Mouse (Mus musculus) lung, embryonic 15.5 days (tissue): Measurements from ENCODE around the gene Rptor. TPM values are rescaled to one million over a fixed set of nuclear protein-coding genes. Genes with fewer than 3 reads are reported as not detected.

Experiments used
- ATAC-seq: fragments of 200-750 bp; cut with Nextera tagmentation; 2 replicates; pipeline ENCODE4 v1.8.0; 2017; ENCODE audit warnings: moderate number of reproducible peaks, borderline replicate concordance; ENCODE audit not compliant: low FRiP score, low TSS enrichment; ENCODE audit errors: extremely low read depth
- H3K27ac ChIP-seq: fragments of 300-500 bp; sonication (generic); 2 replicates; pipeline ENCODE4 v1.5.1; 2015; ENCODE audit warnings: moderate library complexity, mild to moderate bottlenecking, inconsistent platforms
- H3K27me3 ChIP-seq: fragments of 300-500 bp; sonication (generic); 2 replicates; pipeline ENCODE4 v1.6.1; 2015; ENCODE audit warnings: inconsistent platforms
- H3K36me3 ChIP-seq: fragments of 300-500 bp; sonication (generic); 2 replicates; pipeline ENCODE4 v1.6.1; 2015; ENCODE audit warnings: inconsistent platforms
- H3K4me1 ChIP-seq: fragments of 300-500 bp; sonication (generic); 2 replicates; pipeline ENCODE4 v1.6.1; 2015; ENCODE audit warnings: inconsistent platforms
- H3K4me2 ChIP-seq: fragments of 300-500 bp; sonication (generic); 2 replicates; pipeline ENCODE4 v1.6.1; 2015; ENCODE audit warnings: inconsistent platforms, mild to moderate bottlenecking, moderate library complexity
- H3K4me3 ChIP-seq: fragments of 300-500 bp; sonication (generic); 2 replicates; pipeline ENCODE4 v1.5.1; 2015; ENCODE audit warnings: mild to moderate bottlenecking, inconsistent platforms
- H3K9ac ChIP-seq: fragments of 300-500 bp; sonication (generic); 2 replicates; pipeline ENCODE4 v1.6.1; 2015; ENCODE audit warnings: inconsistent platforms
- H3K9me3 ChIP-seq: fragments of 300-500 bp; sonication (generic); 2 replicates; pipeline ENCODE4 v1.6.1; 2016; ENCODE audit warnings: inconsistent platforms
- WGBS: fragments of 180-500 bp; shearing (Covaris S2); methylation state at CpG from one replicate; pipeline ENCODE4 v1.1.7; 2015; 5-methylcytosine and 5-hydroxymethylcytosine counted together
- polyA plus RNA-seq: library from polyadenylated mRNA; unstranded; fragments of >200 nt; fragmentation: Nextera tagmentation; extraction: Ambion mirVana; gene quantifications from 2 replicates; pipeline ENCODE4 v1.2.1, GENCODE M21; 2015

Gene Rptor
- polyA plus RNA-seq, 1 experiment from 2014 or later = 9.7 TPM

- no peaks in the 10 kb centered on the region for H3K9me3 ChIP-seq
- H3K4me2 ChIP-seq = no peak overlapping the region
- WGBS = 78% methylated on average over 3 of the region's 3 CpGs
- no peak overlapping the region for H3K9ac ChIP-seq
- peaks cover 4% of the 10 kb centered on the region for H3K36me3 ChIP-seq
- ATAC-seq = no peak
- H3K27ac ChIP-seq = no peak overlapping the region
- H3K4me1 ChIP-seq = no peaks in the 10 kb centered on the region
- no peak overlapping the region for H3K4me3 ChIP-seq
- H3K27me3 ChIP-seq = no peaks in the 10 kb centered on the region
Measured at GRCm38 (mm10) chr11:119829116-119829515, 226.4 kb downstream of the Rptor start.

DNA sequence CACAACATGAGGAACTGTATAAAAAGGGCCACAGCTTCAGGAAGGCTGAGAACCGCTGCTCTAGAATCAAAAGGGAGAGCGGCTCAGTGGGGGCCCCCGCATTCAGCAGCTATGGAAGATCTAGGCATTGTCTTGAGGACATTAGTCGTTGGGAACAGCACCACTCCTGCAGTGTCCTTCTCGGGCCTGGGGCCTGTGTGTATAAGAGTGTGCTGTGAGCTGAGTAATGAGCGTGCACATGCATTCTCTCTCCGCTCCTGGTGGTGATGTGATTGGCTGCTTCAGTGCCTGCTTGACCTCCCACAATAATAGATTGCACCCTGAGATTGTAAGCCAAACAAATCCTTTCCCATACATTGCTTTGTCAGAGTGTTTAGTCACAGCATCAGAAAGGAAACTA is 229.0 kb downstream of the Rptor start:
- Histone ChIP-seq H3K4me3 (no peak overlapping the region), H3K27me3 (no peaks in the 10 kb centered on the region), H3K4me1 (no peaks in the 10 kb centered on the region), H3K9me3 (no peaks in the 10 kb centered on the region), H3K4me2 (no peak overlapping the region), H3K9ac (no peak overlapping the region), H3K27ac (no peak overlapping the region), H3K36me3 (no peaks in the 10 kb centered on the region)
- 83% methylated on average over 7 of the region's 7 CpGs for WGBS
- ATAC-seq = no peak

DNA sequence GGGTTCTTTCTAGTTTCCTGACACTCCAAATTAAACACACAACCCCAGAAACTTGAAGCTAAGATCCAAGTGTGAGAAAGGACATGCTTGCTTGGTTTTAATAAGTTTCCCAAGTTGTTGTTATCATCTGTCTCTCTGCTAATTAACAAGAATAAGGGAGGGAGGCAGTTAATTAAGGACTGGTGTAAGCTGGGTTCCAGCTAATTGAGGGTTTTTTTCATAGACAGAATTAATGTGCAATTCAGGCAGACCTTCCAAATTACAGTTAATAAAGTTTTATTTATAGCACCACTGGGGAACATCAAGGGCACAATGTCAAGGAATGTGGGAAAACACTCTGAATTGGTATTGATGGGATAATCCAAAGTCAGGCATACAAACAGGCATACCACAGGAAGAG is 230.6 kb downstream of the Rptor start:
- no peak for ATAC-seq
- no peak overlapping the region for H3K4me3 ChIP-seq
- no peak overlapping the region for H3K27ac ChIP-seq
- H3K9me3 ChIP-seq = no peaks in the 10 kb centered on the region
- no peak overlapping the region for H3K4me2 ChIP-seq
- no peak overlapping the region for H3K9ac ChIP-seq
- H3K4me1 ChIP-seq = no peaks in the 10 kb centered on the region
- no peaks in the 10 kb centered on the region for H3K27me3 ChIP-seq
- no peaks in the 10 kb centered on the region for H3K36me3 ChIP-seq

DNA sequence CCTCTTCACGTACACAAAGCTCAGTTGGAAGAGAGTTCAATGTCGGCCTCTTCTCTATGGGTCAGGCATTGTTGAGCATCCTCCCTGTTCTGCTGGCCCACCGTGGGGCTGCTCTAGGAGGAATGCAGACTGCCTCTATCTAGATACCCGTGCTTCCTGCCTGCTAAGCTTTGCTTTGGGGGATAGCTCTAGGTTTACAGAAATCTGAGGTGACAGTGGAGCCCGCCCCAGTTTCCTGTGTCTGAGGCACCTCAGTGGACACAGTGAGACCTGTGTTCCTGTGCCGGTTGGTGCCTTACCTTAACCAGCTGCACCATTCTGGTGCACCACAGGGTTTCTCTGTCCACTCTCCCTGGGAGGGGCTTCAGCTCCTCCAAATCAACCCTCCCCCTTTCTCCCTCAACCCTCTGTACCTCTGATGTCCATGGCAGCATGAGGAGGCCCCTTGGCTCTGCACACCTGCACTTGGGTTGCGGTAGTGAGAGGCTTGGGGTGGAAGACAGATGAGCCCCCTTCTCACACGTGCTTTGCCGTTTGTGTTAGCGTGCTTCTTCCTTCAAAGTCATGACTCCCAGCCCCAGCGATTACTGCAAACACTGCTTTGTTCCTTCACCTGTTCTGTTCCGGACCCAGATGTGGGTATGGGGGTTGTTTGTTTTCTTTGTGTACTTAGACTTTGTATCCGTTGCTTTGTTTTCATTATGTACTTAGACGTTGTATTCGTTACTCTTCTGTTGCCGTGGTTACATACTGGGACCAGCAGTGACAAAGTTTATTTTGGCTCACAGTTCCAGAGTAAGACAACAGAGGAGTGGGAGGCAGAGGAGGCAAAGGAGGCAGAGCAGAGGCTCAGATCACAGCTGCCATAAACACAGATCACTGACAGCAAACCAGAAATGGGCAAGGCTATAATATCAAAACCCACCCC is 231.4 kb downstream of the Rptor start:
- no peak for ATAC-seq
- no peaks in the 10 kb centered on the region for H3K27me3 ChIP-seq
- no peak overlapping the region for H3K4me2 ChIP-seq
- H3K9ac ChIP-seq = no peak overlapping the region
- no peaks in the 10 kb centered on the region for H3K4me1 ChIP-seq
- H3K27ac ChIP-seq = no peak overlapping the region
- 49% methylated on average over 16 of the region's 16 CpGs for WGBS
- H3K9me3 ChIP-seq = no peaks in the 10 kb centered on the region
- H3K36me3 ChIP-seq = no peaks in the 10 kb centered on the region
- H3K4me3 ChIP-seq = no peak overlapping the region

DNA sequence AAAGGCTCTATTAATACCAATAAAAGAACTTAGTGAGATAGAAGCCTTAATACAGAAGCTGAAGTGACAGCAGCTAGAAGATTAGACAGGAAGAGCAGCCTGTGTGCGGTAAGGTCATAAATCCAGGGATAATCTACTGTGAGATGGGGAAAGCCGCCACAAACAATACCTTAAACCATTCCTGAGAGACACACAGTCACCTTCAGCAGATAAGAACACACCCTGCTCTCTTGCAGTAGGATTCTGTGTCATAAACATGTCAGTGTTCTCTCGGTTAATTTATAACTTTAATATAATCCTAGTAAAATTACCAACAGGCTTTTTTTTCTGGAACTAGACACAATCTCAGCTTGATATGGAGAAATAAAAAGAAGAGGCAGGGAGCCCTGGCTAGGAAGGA is 233.6 kb downstream of the Rptor start:
- no peak for ATAC-seq
- no peak overlapping the region for H3K9ac ChIP-seq
- no peak overlapping the region for H3K27ac ChIP-seq
- no peak overlapping the region for H3K4me2 ChIP-seq
- no peak overlapping the region for H3K4me3 ChIP-seq
- H3K27me3 ChIP-seq = no peaks in the 10 kb centered on the region
- H3K4me1 ChIP-seq = no peaks in the 10 kb centered on the region
- WGBS = 82% methylated on average over 3 of the region's 3 CpGs
- H3K9me3 ChIP-seq = no peaks in the 10 kb centered on the region
- no peaks in the 10 kb centered on the region; the same call in 1 of the 2 replicates for H3K36me3 ChIP-seq

DNA sequence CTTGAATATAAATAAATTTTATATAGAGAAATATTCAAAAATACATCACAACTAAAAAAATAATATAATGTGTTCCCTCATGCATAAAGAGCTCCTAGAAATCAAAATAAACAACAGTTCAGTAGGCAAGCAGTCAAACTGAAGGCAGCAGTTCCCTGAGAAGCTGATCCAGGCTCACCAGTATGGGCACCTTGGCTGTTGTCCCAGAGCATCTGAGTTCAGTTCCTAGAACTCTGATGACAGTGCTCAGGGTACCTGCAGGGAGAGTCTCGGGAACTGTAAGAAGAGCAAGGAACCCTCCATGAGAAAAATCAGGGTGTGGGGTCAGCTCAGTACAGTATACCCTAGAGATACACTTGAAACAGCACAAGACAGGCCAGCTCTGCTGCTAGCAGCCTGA is 235.1 kb downstream of the Rptor start:
- Histone ChIP-seq H3K36me3 (no peaks in the 10 kb centered on the region; the same call in 1 of the 2 replicates), H3K9ac (no peak overlapping the region), H3K4me2 (no peak overlapping the region), H3K4me1 (no peaks in the 10 kb centered on the region), H3K9me3 (no peaks in the 10 kb centered on the region), H3K27ac (no peak overlapping the region), H3K27me3 (no peaks in the 10 kb centered on the region), H3K4me3 (no peak overlapping the region)
- ATAC-seq = no peak
- 67% methylated on average over 1 of the region's 1 CpGs for WGBS

DNA sequence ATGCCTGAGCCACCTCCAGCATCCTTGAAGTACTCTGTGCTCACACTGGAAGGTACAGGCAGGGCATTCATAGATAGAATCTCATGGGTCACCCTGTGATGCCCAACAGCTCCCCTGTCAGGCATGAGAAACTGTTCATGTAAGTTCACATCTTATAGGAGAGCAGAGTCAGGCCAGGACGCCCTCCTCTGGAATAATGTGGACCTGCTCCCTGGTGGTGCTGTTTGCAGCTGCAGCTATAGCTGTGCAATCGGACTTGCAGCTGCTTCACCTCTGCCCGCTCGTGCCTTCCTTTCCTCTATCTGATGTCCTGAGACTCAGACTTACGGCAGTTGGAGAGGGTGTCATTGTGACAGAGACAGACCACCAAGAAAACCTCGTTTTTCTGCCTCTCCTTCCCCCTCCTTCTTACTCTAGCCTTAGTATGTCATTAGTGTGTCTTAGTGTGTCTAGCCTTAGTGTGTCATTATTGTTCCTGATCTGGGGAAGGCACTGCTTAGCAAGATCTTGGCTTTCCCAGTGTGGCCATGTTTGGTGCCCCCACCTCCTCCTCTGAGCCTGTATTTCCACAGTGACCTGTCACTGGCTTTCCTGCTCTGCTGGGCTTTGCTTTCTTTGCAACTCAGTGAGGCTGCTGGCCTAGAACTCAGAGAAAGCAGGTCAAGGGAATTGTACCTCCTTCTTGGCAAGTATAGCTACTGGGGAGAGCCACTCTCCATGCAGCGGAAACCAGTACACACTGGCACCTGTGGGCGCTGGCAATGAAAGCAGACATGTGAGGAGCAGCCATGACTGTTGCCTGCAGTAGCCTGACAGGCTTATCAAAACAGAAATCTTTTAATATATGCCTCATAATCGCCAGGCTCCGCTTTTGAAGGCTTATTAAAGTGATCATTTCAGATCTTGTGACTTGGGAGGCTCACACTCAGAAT is 237.0 kb downstream of the Rptor start:
- H3K27me3 ChIP-seq = no peaks in the 10 kb centered on the region
- no peak overlapping the region for H3K4me2 ChIP-seq
- H3K36me3 ChIP-seq = peaks cover 5% of the 10 kb centered on the region; the same call in 1 of the 2 replicates
- H3K27ac ChIP-seq = no peak overlapping the region
- H3K4me1 ChIP-seq = no peaks in the 10 kb centered on the region
- WGBS = 78% methylated on average over 10 of the region's 10 CpGs
- H3K9me3 ChIP-seq = no peaks in the 10 kb centered on the region
- H3K4me3 ChIP-seq = no peak overlapping the region
- ATAC-seq = no peak
- no peak overlapping the region for H3K9ac ChIP-seq

GRCm38 (mm10) chr11:119846608-119847007 is 243.9 kb downstream of the Rptor start:
- Histone ChIP-seq H3K4me3 (no peak overlapping the region), H3K4me1 (no peaks in the 10 kb centered on the region), H3K9me3 (no peaks in the 10 kb centered on the region), H3K36me3 (peaks cover 16% of the 10 kb centered on the region), H3K9ac (no peak overlapping the region), H3K27ac (no peak overlapping the region), H3K27me3 (no peaks in the 10 kb centered on the region), H3K4me2 (no peak overlapping the region)
- ATAC-seq = no peak
- 90% methylated on average over 6 of the region's 6 CpGs for whole genome bisulfite sequencing

DNA sequence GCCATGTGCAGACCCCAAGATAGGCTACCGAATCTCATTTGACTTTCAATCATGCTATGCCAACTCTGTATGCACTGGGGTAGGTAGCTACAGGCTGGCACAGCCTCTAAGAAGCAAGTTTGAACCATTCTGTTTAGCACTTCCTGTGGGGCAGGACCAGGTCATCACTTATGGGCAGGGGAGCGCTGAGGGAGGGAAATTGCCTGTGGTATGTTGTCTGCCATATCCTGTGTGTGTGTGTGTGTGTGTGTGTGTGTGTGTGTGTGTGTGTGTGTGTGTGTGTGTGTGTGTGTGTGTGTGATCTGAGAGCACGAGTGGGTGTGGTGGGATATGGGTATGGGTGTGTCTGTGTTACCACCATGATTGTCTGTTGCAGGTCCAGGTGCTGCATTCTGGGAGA is 244.4 kb downstream of the Rptor start:
- H3K9me3 ChIP-seq = no peaks in the 10 kb centered on the region
- H3K4me2 ChIP-seq = no peak overlapping the region
- H3K4me3 ChIP-seq = no peak overlapping the region
- 88% methylated on average over 3 of the region's 3 CpGs for WGBS
- no peak for ATAC-seq
- no peaks in the 10 kb centered on the region for H3K4me1 ChIP-seq
- H3K27ac ChIP-seq = no peak overlapping the region
- H3K36me3 ChIP-seq = peaks cover 19% of the 10 kb centered on the region
- no peak overlapping the region for H3K9ac ChIP-seq
- no peaks in the 10 kb centered on the region for H3K27me3 ChIP-seq

DNA sequence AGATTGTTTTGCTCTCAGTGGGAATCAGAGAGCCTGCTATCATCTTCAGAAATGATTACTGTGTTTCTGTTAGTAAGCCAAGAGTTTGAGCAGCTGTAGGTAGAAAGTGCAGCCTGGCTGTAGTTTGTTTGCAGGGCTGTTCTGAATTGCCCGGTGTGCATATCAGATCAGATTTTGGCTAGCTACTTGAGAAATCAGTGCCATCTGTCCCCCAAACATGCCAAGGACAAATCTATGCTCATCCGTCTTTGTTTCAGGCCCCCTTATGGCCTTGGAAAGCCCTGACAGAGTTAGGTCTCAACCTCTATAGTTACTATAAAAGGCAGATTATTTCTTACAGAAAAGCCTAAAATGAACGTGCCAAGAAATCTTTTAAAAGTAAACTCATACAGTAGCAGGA is 244.9 kb downstream of the Rptor start:
- Histone ChIP-seq H3K36me3 (peaks cover 22% of the 10 kb centered on the region), H3K27me3 (no peaks in the 10 kb centered on the region), H3K4me2 (no peak overlapping the region), H3K9me3 (no peaks in the 10 kb centered on the region), H3K9ac (no peak overlapping the region), H3K4me3 (no peak overlapping the region), H3K27ac (no peak overlapping the region), H3K4me1 (no peaks in the 10 kb centered on the region)
- 69% methylated on average over 3 of the region's 3 CpGs for WGBS
- no peak for ATAC-seq

DNA sequence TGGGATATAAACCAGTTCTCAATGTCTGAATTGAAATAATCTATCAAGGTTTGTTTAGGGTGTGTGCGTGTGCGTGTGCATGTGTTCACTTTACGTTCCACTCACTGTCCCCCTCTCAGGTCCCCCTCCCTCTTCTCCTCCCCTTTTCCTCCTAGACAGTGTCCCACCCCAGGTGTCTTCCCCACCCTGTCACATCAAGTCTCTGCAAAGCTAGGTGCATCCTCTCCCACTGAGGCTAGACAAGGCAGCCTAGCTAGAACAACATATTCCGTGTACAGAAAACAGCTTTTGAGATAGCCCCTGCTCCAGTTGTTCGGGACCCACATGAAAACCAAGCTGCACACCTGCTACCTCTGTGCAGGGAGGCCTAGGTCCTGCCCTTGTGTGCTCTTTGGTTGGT is 245.5 kb downstream of the Rptor start:
- ATAC-seq = no peak
- H3K9ac ChIP-seq = no peak overlapping the region
- peaks cover 28% of the 10 kb centered on the region for H3K36me3 ChIP-seq
- H3K27me3 ChIP-seq = no peaks in the 10 kb centered on the region
- H3K4me1 ChIP-seq = no peaks in the 10 kb centered on the region
- WGBS = 89% methylated on average over 5 of the region's 5 CpGs
- no peak overlapping the region for H3K4me3 ChIP-seq
- H3K27ac ChIP-seq = no peak overlapping the region
- no peaks in the 10 kb centered on the region for H3K9me3 ChIP-seq
- H3K4me2 ChIP-seq = no peak overlapping the region

- Histone ChIP-seq H3K4me2 (no peak overlapping the region), H3K9me3 (no peaks in the 10 kb centered on the region)
- ATAC-seq = no peak
Measured at GRCm38 (mm10) chr11:119855999-119856398, 253.3 kb downstream of the Rptor start.

More at GRCm38 (mm10) chr11:119855999-119856398, 253.3 kb downstream of the Rptor start:
- WGBS = 75% methylated on average over 7 of the region's 7 CpGs
- no peak overlapping the region for H3K9ac ChIP-seq
- peaks cover 33% of the 10 kb centered on the region for H3K36me3 ChIP-seq
- no peak overlapping the region for H3K4me3 ChIP-seq
- no peaks in the 10 kb centered on the region for H3K27me3 ChIP-seq
- H3K27ac ChIP-seq = no peak overlapping the region
- H3K4me1 ChIP-seq = no peaks in the 10 kb centered on the region
